Comparison of ENCODE assay signal across 13 mouse cellular contexts in the genomic region with DNA sequence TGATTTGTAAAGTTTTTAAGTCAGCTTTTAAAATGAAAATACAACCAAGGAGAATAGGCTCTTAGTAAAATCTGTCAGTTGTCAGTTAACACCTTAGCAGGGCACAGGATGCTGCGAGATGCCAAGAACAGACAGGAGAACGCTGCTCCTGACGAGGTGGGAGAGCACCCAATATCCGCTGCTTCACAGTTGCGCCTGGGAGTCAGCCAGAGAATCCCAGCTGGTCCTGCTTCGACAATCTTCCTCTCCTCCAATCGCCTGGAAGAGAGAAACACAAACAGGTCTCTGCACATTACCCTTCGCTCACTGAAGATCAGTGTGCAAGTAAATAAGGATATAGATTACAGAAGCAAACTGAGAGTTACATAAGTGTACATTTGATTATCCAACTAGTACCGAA.
DNase-seq lines count a peak whose midpoint lies in the region; ATAC-seq lines count a peak whose summit lies in the region.
"Had no signal": no experiment of that assay in that cellular context is flagged by ENCODE, and none has a peak within 500 bp of the region (broad histone marks: within the 10 kb centered on the region; RNA-seq: fewer than 3 reads in every experiment).

No protein-coding gene starts in this region.

- H3K4me3 ChIP-seq in heart, embryonic 11.5 days (ENCODE audit: low read depth, low read length) = no peak overlapping the region
- H3K4me3 ChIP-seq in intestine, embryonic 15.5 days (replicated peaks) = no peak overlapping the region
- H3K4me3 ChIP-seq: hindbrain, embryonic 10.5 days; liver, embryonic 15.5 days had no signal

- H3K27me3 ChIP-seq in heart, embryonic 11.5 days (ENCODE audit: control insufficient read depth, insufficient read depth, low read length) = no peaks in the 10 kb centered on the region
- no peaks in the 10 kb centered on the region for H3K27me3 ChIP-seq in intestine, embryonic 15.5 days (replicated peaks)
- H3K27me3 ChIP-seq: liver, embryonic 15.5 days had no signal

- H3K36me3 ChIP-seq in heart, embryonic 11.5 days (ENCODE audit: control insufficient read depth, insufficient read depth, low read length) = no peaks in the 10 kb centered on the region
- H3K36me3 ChIP-seq in intestine, embryonic 15.5 days = no peaks in the 10 kb centered on the region
- H3K36me3 ChIP-seq: hindbrain, embryonic 10.5 days; liver, embryonic 15.5 days had no signal

- H3K27ac ChIP-seq in heart, embryonic 11.5 days (ENCODE audit: low read depth, low read length) = no peak overlapping the region
- no peak overlapping the region for H3K27ac ChIP-seq in intestine, embryonic 15.5 days
- H3K27ac ChIP-seq: hindbrain, embryonic 10.5 days; liver, embryonic 15.5 days had no signal

- H3K4me2 ChIP-seq in heart, embryonic 11.5 days = no peak overlapping the region
- no peak overlapping the region for H3K4me2 ChIP-seq in intestine, embryonic 15.5 days (replicated peaks)
- H3K4me2 ChIP-seq: liver, embryonic 15.5 days had no signal

- DNase-seq in adrenal gland, postnatal 25 days = peak; percentile 2
- DNase-seq in adrenal gland, postnatal 10 days = no peak
- DNase-seq in cerebellum, adult 9-10 months = peak; percentile 86
- peak; percentile 19 to 37 for DNase-seq in layer of hippocampus, postnatal 14 days (ENCODE audit: low spot score in 2 of 2)
- DNase-seq in lung, postnatal 25 days (ENCODE audit: low spot score) = peak; percentile 10
- no peak for DNase-seq in adrenal gland, postnatal 4 days (ENCODE audit: low spot score in 2 of 2)
- DNase-seq: gastrocnemius, postnatal 10 days; kidney, postnatal 25 days; thymus, postnatal 25 days had no signal

- WGBS in heart, embryonic 11.5 days (ENCODE audit: insufficient replicate concordance) = 48% methylated on average over 9 of the region's 9 CpGs
- 57% methylated on average over 9 of the region's 9 CpGs for WGBS in intestine, embryonic 15.5 days

- no peaks in the 10 kb centered on the region for H3K4me1 ChIP-seq in heart, embryonic 11.5 days (ENCODE audit: control insufficient read depth, insufficient read depth, low read length)
- H3K4me1 ChIP-seq in intestine, embryonic 15.5 days (replicated peaks) = no peaks in the 10 kb centered on the region
- H3K4me1 ChIP-seq: hindbrain, embryonic 10.5 days; liver, embryonic 15.5 days had no signal

- no peaks in the 10 kb centered on the region for H3K9me3 ChIP-seq in heart, embryonic 11.5 days (replicated peaks; ENCODE audit: control insufficient read depth, low read length)
- no peaks in the 10 kb centered on the region for H3K9me3 ChIP-seq in intestine, embryonic 15.5 days
- H3K9me3 ChIP-seq: hindbrain, embryonic 10.5 days; liver, embryonic 15.5 days had no signal

- no peak overlapping the region for H3K9ac ChIP-seq in heart, embryonic 11.5 days (ENCODE audit: low read depth, low read length)
- H3K9ac ChIP-seq in intestine, embryonic 15.5 days = no peak overlapping the region
- H3K9ac ChIP-seq: liver, embryonic 15.5 days had no signal

- ATAC-seq in heart, embryonic 11.5 days (replicated peaks; ENCODE audit: insufficient number of reproducible peaks, low FRiP score, low TSS enrichment) = no peak
- ATAC-seq in intestine, embryonic 15.5 days = no peak

Comparison
In these comparisons a context has a peak if more than half of its experiments do, and no peak if none do; other contexts are left out.
1. DNase-seq: peak in adrenal gland, postnatal 25 days (single experiment), cerebellum, adult 9-10 months (single experiment), layer of hippocampus, postnatal 14 days (2 of 2) and lung, postnatal 25 days (single experiment); none in adrenal gland, postnatal 10 days (single experiment) and adrenal gland, postnatal 4 days (0 of 2).